Mouse (Mus musculus) gastrocnemius, postnatal 4 days (tissue): ENCODE measurements around the gene Cwc27. TPM values are rescaled to one million over a fixed set of nuclear protein-coding genes. Genes with fewer than 3 reads are reported as not detected.

ENCODE experiments used
- DNase-seq, 2 experiments: peaks; one replicate each; pipeline ENCODE4 v3.0.0; 2021 to 2022; ENCODE audit warnings: low spot score in 2 of 2, mixed read lengths in 2 of 2
- total RNA-seq, 2 experiments: library from RNA; stranded (reverse); gene quantifications; 2 replicates each; pipeline ENCODE4 v1.2.3; 2021

The Cwc27 gene
- total RNA-seq, 2 experiments from 2014 or later, result 20.1 to 22.6 TPM

DNA sequence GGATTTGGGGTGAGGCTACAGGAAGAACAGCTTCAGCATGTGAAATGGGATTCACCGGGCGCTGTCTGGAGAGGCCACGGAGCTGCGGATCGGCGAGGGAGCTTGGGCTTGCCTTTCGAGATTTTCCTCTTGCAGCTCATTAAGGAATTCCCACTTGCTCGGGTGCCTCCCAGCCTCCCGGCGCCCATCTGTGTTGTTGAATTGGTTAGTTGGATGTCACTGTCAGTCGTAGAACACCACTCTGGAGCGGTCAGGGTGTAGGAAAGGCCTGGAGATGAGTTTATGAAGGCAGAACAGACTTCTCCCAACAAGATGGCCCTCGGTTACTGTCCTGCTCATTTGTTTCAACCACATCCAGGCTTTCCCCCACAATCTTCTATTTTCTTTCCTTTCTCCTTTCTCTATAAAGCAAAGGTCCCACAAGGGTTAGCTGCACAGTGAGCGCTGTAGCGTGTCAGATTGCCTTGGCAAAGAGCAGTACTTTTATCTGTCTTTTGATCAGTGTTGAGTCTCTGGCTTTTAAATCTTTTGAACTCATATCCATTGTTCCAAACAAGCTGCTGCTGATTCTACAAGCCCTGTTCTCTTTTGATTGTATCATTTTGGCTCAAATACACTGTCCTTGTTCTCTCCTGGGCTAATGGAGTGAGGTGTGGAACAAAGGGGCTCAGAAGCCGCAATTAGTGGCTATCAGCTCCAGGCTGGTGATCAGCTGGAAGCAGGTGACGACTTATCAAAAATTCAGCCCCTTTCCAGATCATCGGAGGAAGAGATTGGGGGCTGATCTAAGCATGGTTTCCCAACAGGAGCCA, 200.7 kb downstream of the Cwc27 start:
- DNase-seq, result no peak

DNA sequence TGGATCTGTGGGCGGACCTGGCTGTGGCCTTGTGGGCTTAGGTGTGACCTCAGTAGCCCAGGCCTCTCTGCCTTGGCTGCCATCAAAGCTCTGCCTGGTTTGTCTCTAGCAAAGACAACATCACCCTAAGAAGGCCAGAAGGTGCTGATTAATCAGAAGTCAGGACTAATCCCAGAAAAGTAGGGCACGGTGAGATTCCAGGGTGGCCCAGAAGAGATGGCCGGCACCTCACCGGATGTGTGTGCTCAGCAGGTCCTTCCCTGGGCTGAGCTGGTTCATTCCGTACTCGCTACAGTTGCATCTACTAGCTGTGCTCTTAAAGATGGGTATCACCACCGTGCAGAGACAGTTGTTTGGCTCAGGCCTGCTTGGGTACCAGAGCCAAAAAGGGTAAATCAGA, 201.8 kb downstream of the Cwc27 start:
- DNase-seq, result no peak

DNA sequence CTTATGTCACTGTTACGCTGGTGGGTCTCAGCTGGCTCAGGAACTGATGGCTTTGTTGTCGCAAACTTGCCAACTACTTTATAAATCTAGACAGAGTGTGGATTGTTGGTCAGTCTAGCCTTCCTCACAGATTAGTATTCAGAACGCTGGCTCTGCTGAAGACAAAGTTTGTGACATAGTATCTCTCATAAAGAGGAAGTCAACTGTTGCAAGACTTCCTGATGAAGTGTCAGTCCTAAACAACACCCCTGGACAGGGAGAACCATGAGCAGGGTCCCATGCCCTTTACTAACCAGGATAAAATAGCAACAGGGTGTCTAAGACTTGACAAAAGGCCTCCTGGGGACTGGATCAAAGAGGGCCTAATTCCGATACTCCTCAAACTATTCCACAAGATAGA, 205.6 kb downstream of the Cwc27 start:
- DNase-seq, result no peak

DNA sequence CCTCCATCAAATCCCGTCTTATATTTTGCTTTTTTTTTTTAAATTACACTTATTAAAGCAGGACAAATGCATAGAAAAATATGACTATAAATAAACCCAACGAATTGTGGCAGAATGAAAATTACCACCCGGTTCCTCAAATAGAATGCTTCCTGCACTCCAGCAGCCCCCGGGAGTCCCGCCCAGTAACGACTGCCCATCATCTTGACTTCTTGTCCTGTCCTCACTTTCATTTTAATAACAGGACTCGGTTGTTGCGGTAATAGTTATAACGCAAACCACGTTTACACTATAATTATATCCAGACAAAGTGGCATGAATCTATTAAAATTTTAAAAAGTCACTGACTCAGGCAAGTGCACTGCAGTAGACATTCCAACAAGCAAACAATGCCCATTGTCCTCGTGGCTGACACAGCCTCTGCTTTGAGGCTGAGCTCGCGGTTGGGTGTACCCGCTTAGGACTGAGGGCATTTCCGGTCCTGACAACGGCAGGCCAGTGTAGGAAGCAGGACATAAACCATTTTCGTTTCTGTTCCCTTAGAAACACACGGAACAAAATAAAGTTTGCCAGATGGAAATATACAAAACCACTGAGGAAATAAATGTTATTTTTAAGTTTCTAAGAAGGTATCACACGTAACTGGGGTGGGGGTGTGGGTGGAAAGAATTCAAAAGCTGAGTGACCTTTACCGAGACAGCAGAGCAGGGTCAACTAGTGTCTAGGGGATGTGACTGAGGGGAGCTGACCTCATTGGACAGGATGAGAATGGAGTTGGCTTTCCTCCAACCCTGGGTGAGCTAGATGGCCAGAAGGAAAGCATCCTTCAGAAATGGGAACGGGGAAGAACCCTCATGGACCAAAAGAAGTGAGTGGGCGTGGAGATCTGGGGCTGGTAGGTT, 206.5 kb downstream of the Cwc27 start:
- DNase-seq, result no peak

- no peak for DNase-seq
Observed at GRCm38 (mm10) chr13:104608516-104608915, 208.4 kb downstream of the Cwc27 start.

DNA sequence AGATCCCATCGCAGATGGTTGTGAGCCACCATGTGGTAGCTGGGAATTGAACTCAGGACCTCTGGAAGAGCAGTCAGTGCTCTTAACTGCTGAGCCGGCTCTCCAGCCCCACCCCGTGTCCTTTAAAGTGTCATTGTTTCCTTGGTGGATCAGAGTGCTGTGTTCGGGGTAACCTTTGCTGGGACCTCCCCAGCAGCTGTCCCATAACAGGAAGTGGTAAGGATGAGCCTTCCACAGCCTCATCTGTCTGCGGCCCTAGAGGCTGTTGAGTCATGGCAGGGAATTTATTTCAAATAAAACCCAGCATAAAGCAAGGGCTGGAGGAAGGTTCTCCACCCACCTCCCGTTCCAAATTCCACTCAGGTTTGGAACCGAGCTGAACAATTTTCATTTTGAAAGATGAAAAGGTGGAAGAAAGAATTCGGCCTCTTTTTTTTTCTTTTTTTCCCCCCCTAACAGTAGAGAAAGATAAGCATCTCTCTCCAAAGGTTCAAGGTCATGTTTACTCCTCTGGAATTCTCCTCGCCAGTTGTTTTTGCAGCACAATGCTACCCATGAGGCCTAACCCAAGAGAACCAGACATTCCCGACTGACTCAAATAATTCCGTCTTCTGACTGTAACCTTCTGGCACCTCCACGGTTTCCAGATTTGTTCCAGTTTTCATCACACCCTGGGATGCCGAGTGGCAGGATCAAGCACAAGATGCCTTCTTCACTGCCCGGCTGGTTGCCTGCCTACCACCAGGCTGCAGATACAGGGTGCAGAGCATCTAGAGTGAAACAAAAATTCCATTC, 210.0 kb downstream of the Cwc27 start:
- DNase-seq, result no peak

DNA sequence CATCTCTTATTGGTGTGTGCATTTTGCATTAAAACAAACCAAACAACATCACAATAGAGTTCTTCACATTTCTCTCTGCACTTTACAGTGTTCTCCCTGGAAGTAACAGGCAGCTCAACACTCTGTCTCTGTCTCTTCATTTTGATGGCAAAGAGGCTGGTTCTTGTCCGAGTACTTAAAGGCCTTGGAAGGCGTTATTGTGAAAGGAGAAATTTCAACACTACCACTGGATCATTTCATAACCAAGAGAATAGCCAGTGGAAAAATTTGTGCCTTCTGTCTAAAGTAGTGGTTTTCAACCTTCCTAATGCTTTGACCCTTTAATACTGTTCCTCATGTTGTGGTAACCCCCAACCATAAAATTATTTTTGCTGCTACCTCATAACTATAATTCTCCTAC, 211.8 kb downstream of the Cwc27 start:
- no peak for DNase-seq

DNA sequence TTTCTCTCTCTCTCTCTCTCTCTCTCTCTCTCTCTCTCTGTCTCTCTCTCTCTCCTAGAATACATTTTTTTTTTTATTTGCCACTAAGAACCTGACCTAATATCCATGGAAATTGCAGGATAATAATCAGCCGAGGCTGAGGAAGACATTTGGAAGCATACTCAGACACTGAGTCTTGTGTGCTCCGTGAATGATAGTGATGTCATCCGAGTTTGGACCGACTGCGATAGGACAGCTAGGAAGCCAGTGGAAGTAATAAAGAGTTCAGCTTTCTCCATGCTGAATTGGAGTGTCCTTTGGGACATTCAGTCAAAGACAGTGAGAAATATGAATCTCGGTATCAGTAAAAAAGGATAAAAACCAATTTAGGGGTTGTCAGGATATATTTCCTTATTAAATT, 214.7 kb downstream of the Cwc27 start:
- DNase-seq, result no peak

GRCm38 (mm10) chr13:104601783-104602182, 215.2 kb downstream of the Cwc27 start:
- peak in 1 of 2 experiments; percentile 24 for DNase-seq

GRCm38 (mm10) chr13:104596199-104596598, 220.7 kb downstream of the Cwc27 start:
- DNase-seq, result no peak

GRCm38 (mm10) chr13:104594820-104595351, 222.1 kb downstream of the Cwc27 start:
- DNase-seq, result no peak

DNA sequence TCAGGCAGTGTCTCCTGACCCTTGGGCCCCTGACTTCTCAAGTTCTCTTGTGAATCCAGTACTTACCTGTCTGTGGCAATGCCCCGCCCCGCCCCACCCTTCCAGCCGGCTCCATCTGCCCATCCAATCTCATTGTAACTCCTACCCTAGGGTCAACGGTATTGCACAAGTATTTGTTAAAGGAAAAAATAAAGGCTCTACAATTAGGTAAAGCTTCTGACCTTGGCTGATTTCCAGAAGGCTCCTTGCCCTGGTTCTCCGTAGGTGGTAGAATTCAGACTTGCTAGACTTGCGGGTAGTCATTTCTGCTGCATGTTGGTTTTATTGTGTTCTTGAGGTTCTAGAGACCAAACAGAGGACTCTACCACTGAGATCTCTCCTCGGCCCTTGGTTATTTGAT, 226.0 kb downstream of the Cwc27 start:
- DNase-seq, result no peak

- DNase-seq, result no peak
Observed at GRCm38 (mm10) chr13:104590097-104590607, 226.8 kb downstream of the Cwc27 start.

DNA sequence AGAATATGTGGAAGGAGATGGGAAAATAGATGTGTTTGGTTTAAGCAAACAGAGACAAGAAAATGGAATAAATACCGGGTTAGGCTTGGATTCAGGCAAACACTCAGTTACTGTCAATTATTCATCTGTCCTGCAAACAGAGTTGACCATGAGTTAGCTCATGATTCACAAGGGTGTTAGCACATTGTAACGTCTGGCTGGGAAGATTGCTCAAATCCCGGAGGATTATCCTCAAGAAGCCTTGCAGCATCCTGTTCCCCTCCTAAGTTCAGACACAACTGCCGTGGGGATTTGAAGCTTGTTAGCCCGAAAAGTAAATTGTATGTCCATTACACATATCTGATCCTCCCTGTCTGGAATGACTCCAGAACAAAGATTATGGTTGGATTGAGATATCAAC, 228.6 kb downstream of the Cwc27 start:
- no peak for DNase-seq

Other genes starting within 250 kb of the Cwc27 start
- gene Srek1ip1, start 24.7 kb downstream of the Cwc27 start, total RNA-seq, result 10 to 100 TPM; 14.7 to 15.8 TPM
- not detected for gene Shisal2b, start 46.8 kb upstream of the Cwc27 start, total RNA-seq
- gene Rgs7bp, start 237.8 kb upstream of the Cwc27 start, total RNA-seq, result 1 to 10 TPM; 2.5 to 2.9 TPM